Mouse (Mus musculus): ENCODE data around the gene Yeats4.
A peak's percentile ranks its signal among the peaks of the same experiment; 100 is the strongest.

The Yeats4 gene

DNA sequence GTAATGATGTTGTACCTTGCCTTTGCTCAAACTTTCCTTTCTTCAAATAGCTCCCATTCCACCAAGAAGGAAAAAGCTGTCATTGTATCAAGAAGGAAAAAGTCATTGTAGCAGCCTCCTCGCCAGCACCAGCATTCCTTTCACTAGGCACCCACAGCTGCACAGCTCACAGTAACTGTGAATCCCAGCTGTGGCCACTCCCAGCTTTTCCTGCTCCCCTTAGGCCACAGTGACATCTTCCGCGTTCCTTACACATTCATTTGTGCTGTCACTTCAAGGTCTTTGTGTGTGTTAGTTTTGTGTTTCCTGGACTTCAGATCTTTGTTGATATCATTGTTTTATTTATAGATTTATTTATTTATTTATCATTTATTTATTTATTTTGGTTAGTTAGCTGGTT lies 52.2 kb downstream of the Yeats4 start:
- TF ChIP-seq CTCF (conservative IDR thresholded peaks at IDR 0.05; ENCODE audit: low read length), result no peak
- no peak for TF ChIP-seq NANOG (IDR thresholded peaks at IDR 0.05; ENCODE audit: borderline replicate concordance, low read length)
- TF ChIP-seq POU5F1 (IDR thresholded peaks at IDR 0.05; ENCODE audit: borderline replicate concordance, low read length), result no peak
- Histone ChIP-seq H3K9me3 (ENCODE audit: low read length) (0 out of 2 replicates have a peak, but pooled peaks cover 4% of the 10 kb centered on the region), H3K36me3 (ENCODE audit: insufficient read depth, low read length) (no peaks in the 10 kb centered on the region), H3K27me3 (ENCODE audit: insufficient read depth, low read length) (no peaks in the 10 kb centered on the region), H3K4me3 (replicated peaks; ENCODE audit: low read length) (no peak overlapping the region), H3K4me1 (replicated peaks; ENCODE audit: low read depth, low read length) (peaks cover 39% of the 10 kb centered on the region)

DNA sequence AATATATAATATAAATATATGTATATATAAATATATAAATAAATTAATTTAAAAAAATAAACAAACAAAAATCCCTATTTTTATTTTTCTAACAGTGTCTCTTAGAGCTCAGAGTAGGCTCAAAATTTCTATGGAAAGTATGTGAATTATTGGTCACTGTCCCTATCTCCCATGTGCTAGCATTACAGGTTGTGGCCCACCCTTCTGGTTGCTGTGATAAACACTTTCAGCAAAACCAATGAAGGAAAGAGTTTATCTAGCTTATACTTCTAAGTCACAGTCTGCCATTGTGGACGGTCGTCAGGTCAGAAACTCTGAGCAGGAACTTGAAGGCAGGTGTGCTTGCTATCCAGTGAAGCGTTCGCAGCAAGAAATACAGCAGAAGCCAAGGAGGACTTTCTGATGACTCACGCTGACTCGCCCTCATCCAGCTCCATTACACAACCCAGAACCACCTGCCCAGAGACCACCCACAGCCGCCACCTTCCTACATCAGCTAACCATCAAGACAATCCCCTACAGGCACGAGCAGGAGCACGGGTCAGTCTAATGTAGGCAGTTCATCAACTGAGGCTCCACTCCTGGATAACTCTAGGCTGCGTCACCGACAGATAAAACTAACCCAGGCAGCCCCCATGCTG lies 57.4 kb downstream of the Yeats4 start:
- H3K36me3 ChIP-seq (ENCODE audit: insufficient read depth, low read length), result no peaks in the 10 kb centered on the region
- H3K4me3 ChIP-seq (replicated peaks; ENCODE audit: low read length), result no peak overlapping the region
- peaks cover 8% of the 10 kb centered on the region for H3K27me3 ChIP-seq (ENCODE audit: insufficient read depth, low read length)
- peaks cover 40% of the 10 kb centered on the region for H3K4me1 ChIP-seq (replicated peaks; ENCODE audit: low read depth, low read length)
- H3K9me3 ChIP-seq (ENCODE audit: low read length), result 0 out of 2 replicates have a peak, but pooled peaks cover 4% of the 10 kb centered on the region
- TF ChIP-seq NANOG (IDR thresholded peaks at IDR 0.05; ENCODE audit: borderline replicate concordance, low read length) (peak; percentile 44; the same call in 1 of the 2 replicates), POU5F1 (IDR thresholded peaks at IDR 0.05; ENCODE audit: borderline replicate concordance, low read length) (no peak), CTCF (conservative IDR thresholded peaks at IDR 0.05; ENCODE audit: low read length) (no peak)

Measured in E14TG2a.4 (cell line).